Mouse (Mus musculus): ENCODE results near the gene Tcte1. TPM values are rescaled to one million over a fixed set of nuclear protein-coding genes. Genes with fewer than 3 reads are reported as not detected.
A peak's percentile ranks its signal among the peaks of the same experiment; 100 is the strongest.

Tcte1 gene
- polyA plus RNA-seq, 1 experiment from 2014 or later: 0.70 TPM

- Histone ChIP-seq H3K36me3 (ENCODE audit: insufficient read depth) (0 out of 2 replicates have a peak, but pooled peaks cover 6% of the 10 kb centered on the region), H3K9me3 (ENCODE audit: low read depth, low read length) (no peaks in the 10 kb centered on the region), H3K27me3 (ENCODE audit: insufficient read depth, low read length) (peaks cover 11% of the 10 kb centered on the region; the same call in 1 of the 2 replicates), H3K27ac (ENCODE audit: low read depth) (no peak overlapping the region), H3K4me2 (no peak overlapping the region), H3K4me1 (ENCODE audit: insufficient read depth) (no peaks in the 10 kb centered on the region), H3K4me3 (ENCODE audit: low read depth, low read length) (no peak overlapping the region), H3K9ac (no peak overlapping the region)
- ATAC-seq (ENCODE audit: insufficient read depth) (no peak), DNase-seq (no peak)
- no peak for TF ChIP-seq CTCF (IDR thresholded peaks at IDR 0.05; ENCODE audit: low read depth)
- WGBS: 57% methylated on average over 4 of the region's 4 CpGs
Measured at GRCm38 (mm10) chr17:45524961-45525360, 1.7 kb downstream of the Tcte1 start.

- DNase-seq (no peak), ATAC-seq (ENCODE audit: insufficient read depth) (no peak)
- Histone ChIP-seq H3K4me2 (no peak overlapping the region), H3K4me3 (ENCODE audit: low read depth, low read length) (no peak overlapping the region), H3K36me3 (ENCODE audit: insufficient read depth) (no peaks in the 10 kb centered on the region), H3K9me3 (ENCODE audit: low read depth, low read length) (no peaks in the 10 kb centered on the region), H3K4me1 (ENCODE audit: insufficient read depth) (no peaks in the 10 kb centered on the region), H3K9ac (no peak overlapping the region), H3K27ac (ENCODE audit: low read depth) (no peak overlapping the region), H3K27me3 (ENCODE audit: insufficient read depth, low read length) (peaks cover 18% of the 10 kb centered on the region)
- 21% methylated on average over 5 of the region's 5 CpGs for WGBS
- TF ChIP-seq CTCF (IDR thresholded peaks at IDR 0.05; ENCODE audit: low read depth): no peak
Measured at GRCm38 (mm10) chr17:45526571-45526970, 3.3 kb downstream of the Tcte1 start.

DNA sequence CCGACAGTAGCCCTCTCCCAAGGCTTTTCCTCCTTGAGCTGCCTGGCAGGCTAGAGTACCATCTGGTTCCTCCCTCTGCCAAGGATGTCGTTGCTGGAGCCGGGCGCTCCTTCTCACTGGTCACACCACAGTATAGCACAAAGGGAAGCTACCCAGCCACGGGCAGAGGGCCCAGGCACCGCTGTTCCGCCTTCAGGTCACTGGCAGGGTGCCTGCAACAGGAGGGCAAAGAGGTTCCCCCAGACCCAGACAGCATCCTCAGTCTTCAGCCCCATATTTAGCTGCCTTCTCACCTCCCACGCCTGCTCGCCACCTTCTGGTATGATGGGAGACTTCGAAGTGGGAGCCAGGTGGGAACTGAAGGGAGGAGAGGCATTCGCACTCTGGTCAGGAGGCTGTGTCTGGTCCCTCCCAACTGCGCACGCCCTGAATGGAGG lies 7.1 kb downstream of the Tcte1 start:
- DNase-seq: no peak
- Histone ChIP-seq H3K9me3 (ENCODE audit: low read depth, low read length) (no peaks in the 10 kb centered on the region), H3K4me3 (ENCODE audit: low read depth, low read length) (no peak overlapping the region), H3K4me2 (no peak overlapping the region), H3K27me3 (ENCODE audit: insufficient read depth, low read length) (peaks cover 41% of the 10 kb centered on the region), H3K27ac (ENCODE audit: low read depth) (no peak overlapping the region), H3K36me3 (ENCODE audit: insufficient read depth) (no peaks in the 10 kb centered on the region), H3K9ac (no peak overlapping the region), H3K4me1 (ENCODE audit: insufficient read depth) (no peaks in the 10 kb centered on the region)
- 44% methylated on average over 13 of the region's 13 CpGs for WGBS
- ATAC-seq (ENCODE audit: insufficient read depth): no peak
- TF ChIP-seq CTCF (IDR thresholded peaks at IDR 0.05; ENCODE audit: low read depth): no peak

DNA sequence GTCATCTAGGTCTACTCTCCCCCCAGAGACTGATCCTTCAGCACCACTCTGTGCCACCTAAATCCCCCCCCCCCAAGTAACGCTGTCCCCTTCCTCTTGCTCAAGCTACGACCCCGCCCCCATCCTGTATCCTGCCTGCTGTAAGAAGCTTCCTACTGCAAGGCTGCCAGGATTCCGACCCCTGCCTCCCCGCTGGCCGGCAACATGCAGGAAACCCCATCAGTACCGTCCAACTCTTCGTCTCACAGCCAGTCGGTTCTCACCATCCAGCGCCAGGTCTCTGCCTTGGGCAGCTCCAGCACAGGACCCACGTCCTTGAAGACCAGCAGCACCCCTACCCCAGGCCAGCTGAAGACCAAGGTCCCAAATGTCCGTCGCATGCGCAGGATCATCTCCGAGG lies 9.7 kb downstream of the Tcte1 start:
- WGBS: 45% methylated on average over 15 of the region's 15 CpGs
- TF ChIP-seq CTCF (IDR thresholded peaks at IDR 0.05; ENCODE audit: low read depth): no peak
- H3K4me2 ChIP-seq: no peak overlapping the region
- H3K4me1 ChIP-seq (ENCODE audit: insufficient read depth): no peaks in the 10 kb centered on the region
- H3K9ac ChIP-seq: no peak overlapping the region
- H3K27ac ChIP-seq (ENCODE audit: low read depth): no peak overlapping the region
- H3K36me3 ChIP-seq (ENCODE audit: insufficient read depth): no peaks in the 10 kb centered on the region
- no peak overlapping the region for H3K4me3 ChIP-seq (ENCODE audit: low read depth, low read length)
- DNase-seq (no peak), ATAC-seq (ENCODE audit: insufficient read depth) (no peak)
- no peaks in the 10 kb centered on the region for H3K9me3 ChIP-seq (ENCODE audit: low read depth, low read length)
- H3K27me3 ChIP-seq (ENCODE audit: insufficient read depth, low read length): peaks cover 48% of the 10 kb centered on the region

- DNase-seq (peak; percentile 51), ATAC-seq (ENCODE audit: insufficient read depth) (no peak)
- no peak for TF ChIP-seq CTCF (IDR thresholded peaks at IDR 0.05; ENCODE audit: low read depth)
- no peak overlapping the region for H3K4me2 ChIP-seq
- H3K9ac ChIP-seq: no peak overlapping the region
- no peaks in the 10 kb centered on the region for H3K9me3 ChIP-seq (ENCODE audit: low read depth, low read length)
- no peaks in the 10 kb centered on the region for H3K36me3 ChIP-seq (ENCODE audit: insufficient read depth)
- H3K27ac ChIP-seq (ENCODE audit: low read depth): no peak overlapping the region
- WGBS: 14% methylated on average over 5 of the region's 5 CpGs
- H3K27me3 ChIP-seq (ENCODE audit: insufficient read depth, low read length): peaks cover 50% of the 10 kb centered on the region
- H3K4me3 ChIP-seq (ENCODE audit: low read depth, low read length): no peak overlapping the region
- H3K4me1 ChIP-seq (ENCODE audit: insufficient read depth): no peaks in the 10 kb centered on the region
Measured at GRCm38 (mm10) chr17:45536264-45536663, 13.0 kb downstream of the Tcte1 start.

- TF ChIP-seq CTCF (IDR thresholded peaks at IDR 0.05; ENCODE audit: low read depth): no peak
- Histone ChIP-seq H3K9ac (no peak overlapping the region), H3K27ac (ENCODE audit: low read depth) (no peak overlapping the region), H3K4me2 (no peak overlapping the region), H3K36me3 (ENCODE audit: insufficient read depth) (no peaks in the 10 kb centered on the region), H3K27me3 (ENCODE audit: insufficient read depth, low read length) (peaks cover 53% of the 10 kb centered on the region), H3K9me3 (ENCODE audit: low read depth, low read length) (no peaks in the 10 kb centered on the region), H3K4me3 (ENCODE audit: low read depth, low read length) (no peak overlapping the region), H3K4me1 (ENCODE audit: insufficient read depth) (no peaks in the 10 kb centered on the region)
- WGBS: 56% methylated on average over 4 of the region's 4 CpGs
- no peak for DNase-seq
- no peak for ATAC-seq (ENCODE audit: insufficient read depth)
Measured at GRCm38 (mm10) chr17:45538394-45538793, 15.2 kb downstream of the Tcte1 start.

DNA sequence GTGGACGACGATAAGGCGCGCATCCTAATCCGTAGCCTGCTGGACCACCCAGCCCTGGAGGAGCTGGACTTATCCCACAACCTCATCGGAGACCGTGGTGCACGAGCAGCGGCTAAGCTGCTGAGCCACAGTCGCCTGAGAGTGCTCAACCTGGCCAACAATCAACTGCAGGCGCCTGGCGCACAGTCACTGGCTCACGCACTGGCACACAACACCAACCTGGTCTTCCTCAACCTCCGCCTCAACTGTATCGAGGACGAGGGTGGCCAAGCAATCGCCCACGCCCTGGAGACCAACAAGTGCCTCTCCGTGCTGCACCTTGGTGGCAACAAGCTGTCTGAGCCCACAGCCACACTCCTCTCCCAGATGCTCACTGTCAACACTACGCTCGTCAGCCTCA lies 16.4 kb downstream of the Tcte1 start:
- H3K27me3 ChIP-seq (ENCODE audit: insufficient read depth, low read length): peaks cover 63% of the 10 kb centered on the region
- H3K9me3 ChIP-seq (ENCODE audit: low read depth, low read length): no peaks in the 10 kb centered on the region
- no peak overlapping the region for H3K27ac ChIP-seq (ENCODE audit: low read depth)
- H3K9ac ChIP-seq: no peak overlapping the region
- 70% methylated on average over 21 of the region's 21 CpGs for WGBS
- no peaks in the 10 kb centered on the region for H3K36me3 ChIP-seq (ENCODE audit: insufficient read depth)
- peaks cover 5% of the 10 kb centered on the region; the same call in 1 of the 2 replicates for H3K4me1 ChIP-seq (ENCODE audit: insufficient read depth)
- H3K4me2 ChIP-seq: no peak overlapping the region
- TF ChIP-seq CTCF (IDR thresholded peaks at IDR 0.05; ENCODE audit: low read depth): no peak
- ATAC-seq (ENCODE audit: insufficient read depth) (no peak), DNase-seq (no peak)
- H3K4me3 ChIP-seq (ENCODE audit: low read depth, low read length): no peak overlapping the region

DNA sequence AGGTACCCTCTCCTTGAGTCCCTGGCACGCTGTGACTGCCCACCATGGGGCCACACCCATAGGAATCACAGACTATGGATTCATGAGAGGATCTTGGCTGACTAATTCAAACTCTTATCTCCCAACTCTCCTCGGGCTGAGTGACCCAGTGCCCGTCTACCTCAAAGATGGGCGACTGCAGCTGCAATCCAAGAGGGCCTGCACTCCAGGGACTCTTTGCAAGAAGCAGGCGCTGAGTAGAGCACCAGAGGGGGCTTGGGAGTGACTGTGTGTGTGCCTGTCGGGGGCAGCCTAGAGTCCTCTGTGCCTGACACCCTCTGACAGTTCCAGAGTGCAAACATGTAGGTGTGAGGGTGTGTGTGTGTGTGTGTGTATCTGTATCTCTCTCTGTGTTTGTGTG lies 18.9 kb downstream of the Tcte1 start:
- Histone ChIP-seq H3K36me3 (ENCODE audit: insufficient read depth) (0 out of 2 replicates have a peak, but pooled peaks cover 3% of the 10 kb centered on the region), H3K4me1 (ENCODE audit: insufficient read depth) (peaks cover 10% of the 10 kb centered on the region; the same call in 1 of the 2 replicates), H3K27ac (ENCODE audit: low read depth) (no peak overlapping the region), H3K9ac (no peak overlapping the region), H3K9me3 (ENCODE audit: low read depth, low read length) (no peaks in the 10 kb centered on the region), H3K27me3 (ENCODE audit: insufficient read depth, low read length) (peaks cover 71% of the 10 kb centered on the region), H3K4me2 (no peak overlapping the region), H3K4me3 (ENCODE audit: low read depth, low read length) (no peak overlapping the region)
- no peak for DNase-seq
- TF ChIP-seq CTCF (IDR thresholded peaks at IDR 0.05; ENCODE audit: low read depth): no peak
- 21% methylated on average over 6 of the region's 6 CpGs for WGBS
- no peak for ATAC-seq (ENCODE audit: insufficient read depth)

Measured in lung, embryonic 14.5 days (tissue).